Mouse (Mus musculus) kidney, embryonic 14.5 days (tissue): ENCODE measurements around the gene Scand1. TPM values are rescaled to one million over a fixed set of nuclear protein-coding genes. Genes with fewer than 3 reads are reported as not detected.

Experiments
- ATAC-seq: fragments of 200-750 bp; cut with Nextera tagmentation; 2 replicates; pipeline ENCODE4 v1.8.0; 2017; ENCODE audit warnings: moderate number of reproducible peaks, mild to moderate bottlenecking, moderate TSS enrichment, moderate library complexity; ENCODE audit not compliant: low FRiP score, low TSS enrichment
- H3K27ac ChIP-seq: fragments of 300-500 bp; sonication (generic); 2 replicates; pipeline ENCODE4 v1.5.1; 2014; ENCODE audit warnings: low read depth, mild to moderate bottlenecking, low read length, moderate library complexity, mixed read lengths
- H3K27me3 ChIP-seq: fragments of 300-500 bp; sonication (generic); 2 replicates; pipeline ENCODE4 v1.6.1; 2014; ENCODE audit warnings: mild to moderate bottlenecking, low read length; ENCODE audit not compliant: control insufficient read depth, insufficient read depth
- H3K36me3 ChIP-seq: fragments of 300-500 bp; sonication (generic); 2 replicates; pipeline ENCODE4 v1.6.1; 2014; ENCODE audit warnings: low read length, mixed read lengths; ENCODE audit not compliant: control insufficient read depth, insufficient read depth
- H3K4me1 ChIP-seq: fragments of 300-500 bp; sonication (generic); 2 replicates; pipeline ENCODE4 v1.6.1; 2014; ENCODE audit warnings: low read length, mixed read lengths; ENCODE audit not compliant: control insufficient read depth, insufficient read depth
- H3K4me2 ChIP-seq: fragments of 300-500 bp; sonication (generic); replicated peaks from 2 replicates; pipeline ENCODE4 v1.6.1; 2014; ENCODE audit warnings: low read depth, mild to moderate bottlenecking, low read length
- H3K4me3 ChIP-seq: fragments of 300-500 bp; sonication (generic); 2 replicates; pipeline ENCODE4 v1.5.1; 2014; ENCODE audit warnings: mild to moderate bottlenecking, low read length
- H3K9ac ChIP-seq: fragments of 300-500 bp; sonication (generic); 2 replicates; pipeline ENCODE4 v1.6.1; 2014; ENCODE audit warnings: low read depth, mild to moderate bottlenecking, low read length, moderate library complexity
- H3K9me3 ChIP-seq: fragments of 300-500 bp; sonication (generic); 2 replicates; pipeline ENCODE4 v1.6.1; 2016; ENCODE audit warnings: low read length; ENCODE audit not compliant: control insufficient read depth
- WGBS: fragments of 180-500 bp; shearing (Covaris S2); extraction: QIAGEN DNeasy Blood & Tissue Kit; methylation state at CpG from one replicate; pipeline ENCODE4 v1.1.7; 2014; 5-methylcytosine and 5-hydroxymethylcytosine counted together
- polyA plus RNA-seq: library from polyadenylated mRNA; unstranded; fragments of >200 nt; fragmentation: Nextera tagmentation; extraction: Ambion mirVana; gene quantifications from 2 replicates; pipeline ENCODE4 v1.2.1, GENCODE M21; 2014

Gene Scand1
- polyA plus RNA-seq = 74.2 TPM in 2 replicates

GRCm38 (mm10) chr2:156312297-156312897 lies at the start of gene Scand1, which contains the start of gene Cnbd2:
Gene Scand1, minus strand, starts transcription at chr2:156312704.
Gene Cnbd2, plus strand, starts transcription at chr2:156312299.
- peak within 1 kb of the TSS; percentile 64 for H3K4me3 ChIP-seq
- H3K4me1 ChIP-seq = no peaks in the 10 kb centered on the region; the same call in 1 of the 2 replicates
- peak within 1 kb of the TSS; percentile 98 for H3K27ac ChIP-seq
- no peaks in the 10 kb centered on the region for H3K36me3 ChIP-seq
- peak; percentile 94 for ATAC-seq
- H3K4me2 ChIP-seq = peak within 1 kb of the TSS; percentile 77
- WGBS = under 1% methylated on average over 49 of the region's 49 CpGs
- H3K9me3 ChIP-seq = no peaks in the 10 kb centered on the region
- peak within 1 kb of the TSS; percentile 88 for H3K9ac ChIP-seq
- H3K27me3 ChIP-seq = no peaks in the 10 kb centered on the region

- no peak overlapping the region for H3K27ac ChIP-seq
- no peak overlapping the region for H3K4me3 ChIP-seq
- H3K9me3 ChIP-seq = no peaks in the 10 kb centered on the region
- H3K9ac ChIP-seq = no peak overlapping the region
- H3K27me3 ChIP-seq = no peaks in the 10 kb centered on the region
- ATAC-seq = no peak
- H3K4me1 ChIP-seq = no peaks in the 10 kb centered on the region
- no peak overlapping the region for H3K4me2 ChIP-seq
- H3K36me3 ChIP-seq = no peaks in the 10 kb centered on the region
- WGBS = 57% methylated on average over 7 of the region's 7 CpGs
These were observed 43.5 kb upstream of the Scand1 start for GRCm38 (mm10) chr2:156356031-156356430.

GRCm38 (mm10) chr2:156353265-156353692 lies 40.8 kb upstream of the Scand1 start:
- no peaks in the 10 kb centered on the region for H3K9me3 ChIP-seq
- H3K27me3 ChIP-seq = no peaks in the 10 kb centered on the region
- H3K4me1 ChIP-seq = no peaks in the 10 kb centered on the region
- H3K36me3 ChIP-seq = no peaks in the 10 kb centered on the region
- H3K9ac ChIP-seq = no peak overlapping the region
- no peak overlapping the region for H3K4me3 ChIP-seq
- 39% methylated on average over 7 of the region's 7 CpGs for WGBS
- H3K27ac ChIP-seq = no peak overlapping the region
- no peak overlapping the region for H3K4me2 ChIP-seq
- no peak for ATAC-seq

- no peak for ATAC-seq
These were observed 40.1 kb upstream of the Scand1 start for GRCm38 (mm10) chr2:156352413-156353165.

GRCm38 (mm10) chr2:156351243-156351642 lies 38.7 kb upstream of the Scand1 start:
- no peak overlapping the region for H3K4me3 ChIP-seq
- no peak overlapping the region for H3K27ac ChIP-seq
- no peaks in the 10 kb centered on the region for H3K27me3 ChIP-seq
- H3K4me2 ChIP-seq = no peak overlapping the region
- no peak for ATAC-seq
- 81% methylated on average over 7 of the region's 7 CpGs for WGBS
- no peaks in the 10 kb centered on the region for H3K9me3 ChIP-seq
- H3K4me1 ChIP-seq = no peaks in the 10 kb centered on the region
- no peak overlapping the region for H3K9ac ChIP-seq
- H3K36me3 ChIP-seq = no peaks in the 10 kb centered on the region

More at GRCm38 (mm10) chr2:156352413-156353165, 40.1 kb upstream of the Scand1 start:
- Histone ChIP-seq H3K4me3 (no peak overlapping the region), H3K36me3 (no peaks in the 10 kb centered on the region), H3K9me3 (no peaks in the 10 kb centered on the region), H3K27me3 (no peaks in the 10 kb centered on the region), H3K9ac (no peak overlapping the region), H3K4me2 (no peak overlapping the region), H3K4me1 (no peaks in the 10 kb centered on the region), H3K27ac (no peak overlapping the region)
- WGBS = 76% methylated on average over 8 of the region's 8 CpGs

GRCm38 (mm10) chr2:156349286-156349848 lies 36.9 kb upstream of the Scand1 start:
- Histone ChIP-seq H3K9ac (no peak overlapping the region), H3K27ac (no peak overlapping the region), H3K4me2 (no peak overlapping the region), H3K36me3 (no peaks in the 10 kb centered on the region), H3K4me1 (no peaks in the 10 kb centered on the region), H3K9me3 (no peaks in the 10 kb centered on the region), H3K4me3 (no peak overlapping the region), H3K27me3 (no peaks in the 10 kb centered on the region)
- ATAC-seq = no peak
- 92% methylated on average over 4 of the region's 4 CpGs for whole genome bisulfite sequencing

- H3K36me3 ChIP-seq = no peaks in the 10 kb centered on the region
- H3K4me3 ChIP-seq = no peak overlapping the region
- no peak for ATAC-seq
- H3K27me3 ChIP-seq = no peaks in the 10 kb centered on the region
- no peak overlapping the region for H3K4me2 ChIP-seq
- no peaks in the 10 kb centered on the region for H3K9me3 ChIP-seq
- H3K27ac ChIP-seq = no peak overlapping the region
- 80% methylated on average over 4 of the region's 4 CpGs for WGBS
- H3K4me1 ChIP-seq = no peaks in the 10 kb centered on the region
- no peak overlapping the region for H3K9ac ChIP-seq
These were observed 36.3 kb upstream of the Scand1 start for GRCm38 (mm10) chr2:156348812-156349211.

- H3K27ac ChIP-seq = no peak overlapping the region
- no peak for ATAC-seq
- 61% methylated on average over 12 of the region's 12 CpGs for WGBS
- H3K9me3 ChIP-seq = no peaks in the 10 kb centered on the region
- H3K4me3 ChIP-seq = no peak overlapping the region
- no peaks in the 10 kb centered on the region for H3K4me1 ChIP-seq
- no peak overlapping the region for H3K9ac ChIP-seq
- H3K27me3 ChIP-seq = no peaks in the 10 kb centered on the region
- H3K4me2 ChIP-seq = no peak overlapping the region
- no peaks in the 10 kb centered on the region for H3K36me3 ChIP-seq
These were observed 32.5 kb upstream of the Scand1 start for GRCm38 (mm10) chr2:156344775-156345532.
